Mouse (Mus musculus) liver, embryonic 14.5 days (tissue): ENCODE measurements at regions not wholly inside any gene's neighbourhood (a gene's known extent, or its start where the extent isn't known, plus 50 kb on each side); places are given as distances from the start of the nearest gene placed in this dataset.

Experiments
- CTCF ChIP-seq: IDR thresholded peaks from 2 replicates; pipeline ENCODE4 v1.5.1; 2016; ENCODE audit warnings: antibody characterized with exemption, low read depth, control low read depth
- EP300 ChIP-seq: IDR thresholded peaks from 2 replicates; pipeline ENCODE4 v1.6.1; 2016; ENCODE audit warnings: antibody characterized with exemption, low read depth

GRCm38 (mm10) chrX:19084435-19084834, 396.7 kb downstream of the Tex13c3 start:
- no peak for TF ChIP-seq CTCF
- TF ChIP-seq EP300, result no peak
